Comparison of ENCODE assay signal across 9 mouse cellular contexts in genomic region chr11:45539459-45539858, GRCm38 (mm10).
DNase-seq lines count a peak whose midpoint lies in the region; ATAC-seq and TF ChIP-seq lines count a peak whose summit lies in the region.
"Had no signal": no experiment of that assay in that cellular context is flagged by ENCODE, and none has a peak within 500 bp of the region (broad histone marks: within the 10 kb centered on the region; RNA-seq: fewer than 3 reads in every experiment).

No protein-coding gene starts in this region.

- no peaks in the 10 kb centered on the region for H3K9me3 ChIP-seq in intestine, postnatal 0 days (ENCODE audit: control insufficient read depth)
- no peaks in the 10 kb centered on the region for H3K9me3 ChIP-seq in midbrain, embryonic 14.5 days (ENCODE audit: control insufficient read depth, low read length)
- H3K9me3 ChIP-seq: limb, embryonic 15.5 days had no signal

- no peaks in the 10 kb centered on the region for H3K27me3 ChIP-seq in intestine, postnatal 0 days (replicated peaks; ENCODE audit: control insufficient read depth, insufficient read depth, low read length)
- H3K27me3 ChIP-seq in midbrain, embryonic 14.5 days (ENCODE audit: control insufficient read depth, insufficient read depth, low read length): no peaks in the 10 kb centered on the region
- H3K27me3 ChIP-seq: limb, embryonic 15.5 days had no signal

- H3K4me3 ChIP-seq in intestine, postnatal 0 days (ENCODE audit: low read depth, low read length): no peak overlapping the region
- H3K4me3 ChIP-seq in midbrain, embryonic 14.5 days (replicated peaks; ENCODE audit: low read depth, low read length): no peak overlapping the region
- H3K4me3 ChIP-seq: limb, embryonic 15.5 days had no signal

- WGBS in intestine, postnatal 0 days: 42% methylated on average over 4 of the region's 4 CpGs
- 44% methylated on average over 4 of the region's 4 CpGs for WGBS in midbrain, embryonic 14.5 days

- no peak overlapping the region for H3K9ac ChIP-seq in intestine, postnatal 0 days (ENCODE audit: low read depth, low read length)
- no peak overlapping the region for H3K9ac ChIP-seq in midbrain, embryonic 14.5 days (replicated peaks; ENCODE audit: low read length)

- ATAC-seq in intestine, postnatal 0 days: peak; percentile 38; the same call in 1 of the 2 replicates
- ATAC-seq in midbrain, embryonic 14.5 days (ENCODE audit: low FRiP score, low TSS enrichment): peak; percentile 69; the same call in 1 of the 2 replicates
- ATAC-seq in erythroid progenitor cell, adult 5-6 weeks (replicated peaks; ENCODE audit: low FRiP score, poor library complexity, severe bottlenecking): no peak

- H3K4me1 ChIP-seq in intestine, postnatal 0 days (replicated peaks; ENCODE audit: control insufficient read depth, insufficient read depth, low read length): no peaks in the 10 kb centered on the region
- no peaks in the 10 kb centered on the region for H3K4me1 ChIP-seq in midbrain, embryonic 14.5 days (ENCODE audit: control insufficient read depth, insufficient read depth, low read length)

- no peak overlapping the region for H3K4me2 ChIP-seq in intestine, postnatal 0 days (replicated peaks; ENCODE audit: low read depth)
- no peak overlapping the region for H3K4me2 ChIP-seq in midbrain, embryonic 14.5 days (ENCODE audit: low read length)
- H3K4me2 ChIP-seq: limb, embryonic 15.5 days had no signal

- H3K36me3 ChIP-seq in intestine, postnatal 0 days (ENCODE audit: control insufficient read depth, insufficient read depth): no peaks in the 10 kb centered on the region
- no peaks in the 10 kb centered on the region for H3K36me3 ChIP-seq in midbrain, embryonic 14.5 days (ENCODE audit: control insufficient read depth, insufficient read depth, low read length)
- H3K36me3 ChIP-seq: limb, embryonic 15.5 days had no signal

- no peak overlapping the region for H3K27ac ChIP-seq in intestine, postnatal 0 days (ENCODE audit: low read depth, low read length)
- H3K27ac ChIP-seq in midbrain, embryonic 14.5 days (replicated peaks; ENCODE audit: low read depth, low read length): no peak overlapping the region
- H3K27ac ChIP-seq: limb, embryonic 15.5 days had no signal

- intact Hi-C loops in left cerebral cortex, postnatal 14 days (cut with DNase I): loop anchor here (2.0 kb wide), 1 partner anchor 929 kb away; no protein-coding TSS in a partner anchor

- TF ChIP-seq CTCF in intestine, postnatal 0 days (IDR thresholded peaks at IDR 0.05; ENCODE audit: low read depth): peak; percentile 85

- peak; percentile 50 to 61 for DNase-seq in adrenal gland, adult 18-20 months (ENCODE audit: low spot score in 2 of 2)
- DNase-seq in cerebellum, postnatal 36 days: peak; percentile 75 to 86
- DNase-seq in gastrocnemius, adult 8-10 months (ENCODE audit: low spot score in 2 of 2): peak; percentile 54 to 66
- peak; percentile 78 to 83 for DNase-seq in left cerebral cortex, postnatal 14 days (ENCODE audit: low spot score in 2 of 2)
- DNase-seq in midbrain, embryonic 14.5 days: peak; percentile 93
- peak; percentile 20 to 65 for DNase-seq in spleen, postnatal 14 days (ENCODE audit: low spot score in 2 of 2)

Comparison
In these comparisons a context has a peak if more than half of its experiments do, and no peak if none do; other contexts are left out.
1. DNase-seq: peak in every context shown above with its lines; median percentile 93 in midbrain, embryonic 14.5 days; 80 in cerebellum, postnatal 36 days; 80 in left cerebral cortex, postnatal 14 days; 60 in gastrocnemius, adult 8-10 months; 56 in adrenal gland, adult 18-20 months; 42 in spleen, postnatal 14 days.